Mouse (Mus musculus) lung, adult 2 months (tissue): ENCODE measurements around the gene Atp1a1.

Experiments used
- CTCF ChIP-seq: fragments of 200-500 bp; IDR thresholded peaks from 2 replicates; pipeline ENCODE4 v1.5.1; 2011; ENCODE audit warnings: mild to moderate bottlenecking, low read length, control low read depth; ENCODE audit not compliant: insufficient read depth
- POLR2A ChIP-seq: fragments of 200-500 bp; IDR thresholded peaks from 2 replicates; pipeline ENCODE4 v1.6.1; 2011; ENCODE audit warnings: low read depth, mild to moderate bottlenecking, control low read depth, low read length, borderline replicate concordance; ENCODE audit errors: extremely low read depth

DNA sequence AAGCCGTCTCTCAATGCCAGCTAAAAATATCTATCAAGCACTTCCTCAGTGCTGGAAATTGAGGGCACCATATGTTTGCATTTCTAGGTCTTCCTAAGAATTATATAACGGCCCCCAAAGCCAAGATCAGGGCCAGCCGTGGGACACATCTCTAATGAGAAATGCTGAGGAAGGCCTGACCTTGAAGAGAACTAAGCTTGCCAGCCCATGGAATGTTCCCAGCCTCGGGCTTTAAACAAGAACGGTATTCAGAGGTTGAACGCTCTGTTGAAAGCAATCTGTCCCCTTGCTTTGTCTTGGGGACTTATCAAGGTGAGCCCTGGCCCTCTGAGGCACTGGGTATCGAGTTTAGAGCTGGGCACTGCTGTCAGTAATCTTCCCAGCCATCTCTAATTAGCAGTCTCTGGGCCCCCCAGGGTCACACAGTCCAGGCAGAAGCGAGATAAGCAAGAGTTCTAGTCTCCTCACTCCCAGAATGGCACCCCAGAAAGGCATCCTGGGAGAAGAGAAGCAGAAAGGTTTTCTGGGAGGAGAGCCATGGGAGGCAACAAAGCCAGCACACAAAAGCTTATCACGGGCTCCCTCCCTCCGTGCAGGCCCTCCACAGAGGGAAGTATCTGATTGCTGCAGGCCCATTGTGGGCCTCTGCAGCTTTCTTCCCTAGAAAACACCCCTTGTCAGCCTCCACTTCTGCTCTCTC is 41.8 kb downstream of the Atp1a1 start:
- TF ChIP-seq POLR2A (no peak), CTCF (no peak)
